Mouse (Mus musculus) lung, adult 2 months (tissue): Measurements from ENCODE around the gene Cdh19.

Experiments
- CTCF ChIP-seq: fragments of 200-500 bp; IDR thresholded peaks from 2 replicates; pipeline ENCODE4 v1.5.1; 2011; ENCODE audit warnings: mild to moderate bottlenecking, low read length, control low read depth; ENCODE audit not compliant: insufficient read depth
- POLR2A ChIP-seq: fragments of 200-500 bp; IDR thresholded peaks from 2 replicates; pipeline ENCODE4 v1.6.1; 2011; ENCODE audit warnings: low read depth, mild to moderate bottlenecking, control low read depth, low read length, borderline replicate concordance; ENCODE audit errors: extremely low read depth

DNA sequence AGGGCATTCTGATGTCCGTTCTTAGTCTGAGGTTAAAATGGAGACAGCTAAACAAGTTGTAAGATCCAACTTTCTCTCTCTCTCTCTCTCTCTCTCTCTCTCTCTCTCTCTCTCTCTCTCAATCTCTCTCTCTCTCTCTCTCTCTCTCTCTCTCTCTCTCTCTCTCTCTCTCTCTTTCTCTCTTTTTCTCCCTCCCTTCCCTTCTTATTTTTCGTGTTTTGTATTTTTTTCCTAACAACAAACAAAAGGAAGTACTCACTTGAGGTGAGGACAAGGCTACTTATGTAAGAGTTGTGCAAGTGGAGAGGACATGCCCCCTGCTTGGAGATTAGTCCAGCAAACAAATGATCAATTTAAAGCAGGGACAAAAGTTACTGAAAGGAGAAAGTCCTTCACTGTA, at the start of gene Cdh19:
- no peak for TF ChIP-seq CTCF
- no peak for TF ChIP-seq POLR2A
